Mouse (Mus musculus) stomach, postnatal 0 days (tissue): ENCODE results near the gene Slx4ip.

ENCODE experiments used
- CTCF ChIP-seq: IDR thresholded peaks from 2 replicates; pipeline ENCODE4 v1.5.1; 2016; ENCODE audit warnings: antibody characterized with exemption, low read depth, mild to moderate bottlenecking, moderate library complexity
- EP300 ChIP-seq: optimal IDR thresholded peaks from 2 replicates; pipeline ENCODE3; 2016; ENCODE audit warnings: antibody characterized with exemption

DNA sequence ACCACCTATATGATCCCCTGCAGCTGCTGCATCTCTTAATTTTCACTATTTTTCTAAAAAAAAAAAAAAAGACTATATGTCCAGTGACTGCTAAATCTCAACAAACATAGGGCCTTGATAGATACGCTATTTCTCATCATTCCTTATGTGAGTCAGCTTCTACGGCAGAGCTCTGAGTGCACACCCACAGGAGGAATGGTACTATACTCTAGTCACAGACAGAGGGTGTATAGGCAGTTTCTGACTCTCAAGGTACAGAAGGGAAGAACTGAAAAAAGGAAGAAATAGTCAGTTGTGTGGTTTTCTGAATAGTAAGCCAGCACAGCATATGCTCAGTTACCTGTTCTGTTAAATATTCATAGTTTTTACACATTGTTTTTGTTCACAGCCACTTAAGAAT, 123.4 kb downstream of the Slx4ip start:
- TF ChIP-seq EP300, result no peak
- TF ChIP-seq CTCF, result peak; percentile 23; the same call in 1 of the 2 replicates
